Mouse (Mus musculus) lung, adult 18-20 months (tissue): ENCODE results near the gene Ppef2.

Source experiments
- DNase-seq, 2 experiments: peaks; one replicate each; pipeline ENCODE4 v3.0.0; 2022; ENCODE audit warnings: mixed read lengths in 2 of 2

Ppef2 gene

GRCm38 (mm10) chr5:92183071-92183830, 72.8 kb downstream of the Ppef2 start:
- DNase-seq = no peak
